ENCODE assay signal across 17 mouse cellular contexts in genomic region chr11:55701921-55702320, GRCm38 (mm10).
"Had no signal": no experiment of that assay in that cellular context is flagged by ENCODE, and none has a peak within 500 bp of the region (broad histone marks: within the 10 kb centered on the region; RNA-seq: fewer than 3 reads in every experiment).

No protein-coding gene starts in this region.

- H3K4me3 ChIP-seq: lung, embryonic 15.5 days; midbrain, embryonic 13.5 days; midbrain, embryonic 15.5 days; neural tube, embryonic 12.5 days; stomach, embryonic 15.5 days had no signal

- H3K27me3 ChIP-seq: lung, embryonic 15.5 days; megakaryocyte, embryonic 14.5 days; midbrain, embryonic 13.5 days; midbrain, embryonic 15.5 days; neural tube, embryonic 12.5 days; stomach, embryonic 15.5 days had no signal

- DNase-seq: lung, adult 2 months; lung, postnatal 14 days; lung, postnatal 36 days; right cerebral cortex, postnatal 14 days; thymus, adult 2 months; thymus, postnatal 25 days; thymus, postnatal 4 days had no signal

- H3K9ac ChIP-seq: lung, embryonic 15.5 days; midbrain, embryonic 13.5 days; midbrain, embryonic 15.5 days; neural tube, embryonic 12.5 days; stomach, embryonic 15.5 days had no signal

- H3K4me1 ChIP-seq: lung, embryonic 15.5 days; megakaryocyte, embryonic 14.5 days; midbrain, embryonic 13.5 days; midbrain, embryonic 15.5 days; neural tube, embryonic 12.5 days; stomach, embryonic 15.5 days had no signal

- ATAC-seq: lung, postnatal 0 days; midbrain, embryonic 13.5 days; midbrain, embryonic 15.5 days had no signal

- H3K9me3 ChIP-seq: lung, embryonic 15.5 days; megakaryocyte, embryonic 14.5 days; midbrain, embryonic 13.5 days; midbrain, embryonic 15.5 days; neural tube, embryonic 12.5 days; stomach, embryonic 15.5 days had no signal

- H3K36me3 ChIP-seq: lung, embryonic 15.5 days; midbrain, embryonic 13.5 days; midbrain, embryonic 15.5 days; neural tube, embryonic 12.5 days; stomach, embryonic 15.5 days had no signal

- H3K4me2 ChIP-seq: lung, embryonic 15.5 days; midbrain, embryonic 11.5 days; midbrain, embryonic 13.5 days; midbrain, embryonic 15.5 days; neural tube, embryonic 12.5 days; stomach, embryonic 15.5 days had no signal

- H3K27ac ChIP-seq: lung, embryonic 15.5 days; macrophage; midbrain, embryonic 13.5 days; midbrain, embryonic 15.5 days; neural tube, embryonic 12.5 days; stomach, embryonic 15.5 days; stomach, postnatal 0 days had no signal
